Mouse (Mus musculus) bone marrow macrophage, adult 2 months (primary cell): ENCODE measurements around the gene Uvrag.

Experiments
- CTCF ChIP-seq: IDR thresholded peaks from 2 replicates; pipeline ENCODE4 v1.5.1; 2012; ENCODE audit warnings: low read depth, mild to moderate bottlenecking, low read length, moderate library complexity
- POLR2A ChIP-seq: IDR thresholded peaks from 2 replicates; pipeline ENCODE4 v1.6.1; 2012; ENCODE audit warnings: mild to moderate bottlenecking, low read depth, low read length, borderline replicate concordance

- no peak for TF ChIP-seq CTCF
- TF ChIP-seq POLR2A = no peak
Observed at GRCm38 (mm10) chr7:98894305-98894704, 246.6 kb downstream of the Uvrag start.
